Mouse (Mus musculus): Measurements from ENCODE around the gene Sf3b3.
"Not testable (repeated sequence)": the region's sequence is repeated elsewhere in the genome, so short reads cannot be mapped to it uniquely, and the experiment has no call there.

Sf3b3 gene

DNA sequence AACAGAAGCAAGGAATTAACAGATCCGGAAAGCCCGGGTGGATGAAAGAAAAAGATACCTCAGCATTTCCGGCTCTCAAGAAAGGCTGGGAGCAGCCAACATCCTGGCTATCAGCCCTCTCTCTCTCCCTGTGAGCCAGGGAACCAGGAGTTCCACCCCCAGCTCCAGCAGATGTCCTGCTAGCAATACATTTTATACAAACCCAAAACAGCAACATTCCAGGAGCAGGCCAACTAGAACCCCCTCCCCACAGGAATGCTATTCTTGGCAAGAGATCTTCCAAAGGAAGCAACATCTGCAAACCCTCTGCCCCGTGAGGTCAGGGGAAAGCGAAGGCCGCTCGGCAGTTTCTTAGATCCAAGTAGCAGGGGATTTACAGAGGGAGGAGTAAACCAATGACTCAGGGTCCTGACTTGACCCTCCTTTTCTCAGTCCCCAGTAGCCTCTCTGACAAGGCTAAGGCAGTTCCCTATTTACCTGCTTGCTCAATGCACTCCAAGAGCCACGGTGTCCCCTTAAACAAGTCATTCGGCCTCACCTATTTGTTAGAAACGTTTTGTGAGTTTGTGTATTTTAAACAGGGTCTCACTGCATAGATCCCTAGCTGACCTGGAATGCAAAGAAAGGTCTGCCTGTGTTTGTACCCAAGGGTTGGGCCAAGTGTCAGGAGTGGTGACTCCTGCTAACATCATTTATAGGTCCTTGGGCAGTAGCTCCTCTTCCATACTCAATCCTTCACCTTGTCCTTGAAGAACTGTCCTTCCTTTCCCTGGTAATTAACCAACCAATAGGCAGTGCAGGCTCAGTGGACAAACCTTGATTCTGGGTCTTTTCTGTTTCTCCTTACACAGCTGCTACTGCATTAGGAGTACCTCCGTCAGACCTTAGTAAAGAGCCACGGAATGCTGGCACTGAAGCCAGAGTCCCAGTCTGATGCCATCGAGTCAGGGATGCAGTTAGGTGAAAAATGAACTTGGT, 37.8 kb downstream of the Sf3b3 start:
- DNase-seq (ENCODE audit: low spot score in 2 of 2) = no peak

DNA sequence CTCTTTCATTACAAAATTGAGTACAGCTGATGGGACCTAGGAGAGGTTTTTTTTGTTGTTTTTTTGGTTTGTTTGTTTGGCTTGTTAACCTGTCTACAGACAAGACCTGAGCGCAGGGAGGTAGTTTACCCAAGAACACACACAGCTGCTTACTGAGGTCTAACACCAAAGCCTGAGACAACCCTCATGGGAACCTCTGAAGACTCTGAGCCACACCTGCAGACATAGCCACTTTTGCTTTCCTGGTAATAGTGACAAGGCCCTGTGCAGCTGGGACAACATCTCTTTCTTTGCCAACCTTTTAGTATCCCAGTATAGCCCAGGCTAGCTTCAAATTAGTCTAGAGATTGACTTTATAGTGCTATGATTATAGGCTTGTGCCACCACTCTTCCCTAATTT, 40.4 kb downstream of the Sf3b3 start:
- DNase-seq (ENCODE audit: low spot score in 2 of 2) = no peak

DNA sequence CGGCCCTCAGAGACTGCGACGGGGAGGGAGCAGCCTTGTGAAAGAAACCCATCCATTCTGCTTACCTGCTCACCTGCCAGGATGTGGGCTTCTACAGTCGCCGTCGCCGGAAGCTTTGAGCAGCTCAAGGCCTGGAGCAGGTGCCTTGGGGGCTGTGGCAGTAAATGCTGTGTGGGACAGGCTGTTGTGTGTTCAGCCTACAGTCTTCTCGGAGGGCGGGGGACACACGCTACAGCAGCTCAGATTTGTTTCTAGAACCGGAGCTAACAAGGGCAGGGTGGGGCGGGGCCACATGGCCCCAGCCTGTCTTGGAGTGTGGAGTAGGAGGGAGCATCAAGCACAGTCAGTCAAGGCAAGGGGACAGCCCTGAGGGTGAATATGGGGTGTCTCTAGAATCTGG, 40.9 kb downstream of the Sf3b3 start, which contains the start of gene Il34:
Gene Il34, minus strand, starts transcription at position 256 of the 400 bp plus-strand sequence.
- no peak for DNase-seq (ENCODE audit: low spot score in 2 of 2)

DNA sequence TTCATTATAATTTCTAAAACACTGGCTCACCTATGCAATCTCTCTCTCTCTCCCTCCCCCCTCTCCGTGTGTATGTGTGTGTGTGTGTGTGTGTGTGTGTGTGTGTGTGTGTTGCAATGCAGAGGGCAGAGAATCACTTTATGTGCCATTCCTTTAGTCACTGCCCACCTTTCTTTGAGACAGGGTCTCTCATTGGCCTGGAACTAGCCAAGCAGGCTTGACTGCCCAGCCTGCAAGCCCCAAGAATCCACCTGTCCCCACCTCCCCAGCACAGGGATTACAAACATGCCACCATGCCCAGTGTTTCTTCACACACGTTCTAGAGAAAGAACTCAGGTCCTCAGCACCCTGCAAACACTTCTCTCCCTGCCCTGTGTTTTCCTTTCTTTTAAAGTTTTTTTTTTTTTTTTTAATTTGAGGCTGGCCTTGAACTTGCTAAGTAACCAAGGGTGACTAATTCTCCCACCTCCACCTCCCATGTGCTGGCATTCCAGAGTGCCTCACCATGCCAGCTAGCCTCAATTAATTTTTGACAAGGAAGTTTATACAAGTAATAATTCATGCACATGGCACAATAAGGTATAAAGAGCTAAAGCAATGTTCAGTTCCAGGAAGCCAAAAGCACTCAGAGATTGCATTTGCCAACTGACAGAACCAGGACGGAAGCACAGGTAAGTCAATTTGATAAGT, 41.6 kb downstream of the Sf3b3 start:
- no peak for DNase-seq (ENCODE audit: low spot score in 2 of 2)

DNA sequence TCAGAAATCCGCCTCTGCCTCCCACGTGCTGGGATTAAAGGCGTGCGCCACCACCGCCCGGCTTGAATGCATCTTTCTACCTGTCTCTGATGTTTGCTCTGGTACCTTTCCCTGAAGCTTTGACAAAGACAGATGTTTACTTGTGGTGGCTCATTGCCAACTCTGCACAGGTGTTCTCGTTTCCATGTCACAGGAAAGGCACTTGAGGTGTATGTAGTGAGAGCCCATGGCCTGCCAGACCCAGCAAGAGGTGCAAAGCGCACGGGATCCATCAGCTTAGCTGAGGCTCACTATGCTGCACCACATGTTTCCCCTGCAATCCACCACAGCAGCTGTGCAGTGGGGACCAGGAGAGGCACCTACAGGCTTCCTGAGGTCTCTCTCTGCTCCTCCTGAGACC, 42.7 kb downstream of the Sf3b3 start:
- no peak for DNase-seq (ENCODE audit: low spot score in 2 of 2)

DNA sequence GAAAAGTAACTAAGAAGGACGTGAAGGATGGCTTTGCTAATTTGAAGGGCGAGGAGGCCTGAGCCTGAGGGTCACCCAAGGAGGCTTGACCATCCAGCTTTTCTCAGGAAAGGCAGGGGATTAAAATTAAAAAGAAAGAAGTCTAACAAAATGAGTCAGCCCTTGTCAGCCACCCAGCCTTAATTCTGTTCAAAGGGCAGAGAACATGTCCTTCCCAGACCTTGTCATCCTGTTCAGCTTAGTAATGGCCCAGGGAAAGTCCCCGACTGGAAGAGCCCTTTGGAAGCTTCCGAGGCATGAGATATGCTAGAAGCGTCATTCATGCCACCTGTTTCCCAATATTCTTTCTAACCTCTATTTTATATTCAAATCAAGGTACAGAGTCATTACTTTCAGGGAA, 43.6 kb downstream of the Sf3b3 start:
- no peak for DNase-seq (ENCODE audit: low spot score in 2 of 2)

DNA sequence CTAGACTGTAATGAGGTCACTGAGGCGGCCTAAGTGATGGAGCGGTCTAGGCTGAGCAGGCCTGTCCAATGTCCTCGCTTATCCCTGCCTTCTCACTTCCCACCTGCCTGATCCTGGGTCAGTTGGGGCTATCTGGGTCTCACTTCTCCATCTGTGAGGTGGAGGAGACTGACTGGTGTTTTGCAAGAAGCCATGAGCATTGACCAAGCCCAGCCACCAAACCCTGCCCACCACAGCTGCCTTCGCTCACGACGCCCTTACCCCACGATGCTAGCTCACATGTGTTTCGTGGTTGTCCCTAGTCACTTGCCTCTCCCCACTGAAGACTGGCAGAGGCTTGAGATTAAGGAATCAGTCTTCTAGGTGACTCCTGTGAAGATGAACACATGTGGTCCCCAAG, 49.5 kb downstream of the Sf3b3 start:
- DNase-seq (ENCODE audit: low spot score in 2 of 2) = no peak

DNA sequence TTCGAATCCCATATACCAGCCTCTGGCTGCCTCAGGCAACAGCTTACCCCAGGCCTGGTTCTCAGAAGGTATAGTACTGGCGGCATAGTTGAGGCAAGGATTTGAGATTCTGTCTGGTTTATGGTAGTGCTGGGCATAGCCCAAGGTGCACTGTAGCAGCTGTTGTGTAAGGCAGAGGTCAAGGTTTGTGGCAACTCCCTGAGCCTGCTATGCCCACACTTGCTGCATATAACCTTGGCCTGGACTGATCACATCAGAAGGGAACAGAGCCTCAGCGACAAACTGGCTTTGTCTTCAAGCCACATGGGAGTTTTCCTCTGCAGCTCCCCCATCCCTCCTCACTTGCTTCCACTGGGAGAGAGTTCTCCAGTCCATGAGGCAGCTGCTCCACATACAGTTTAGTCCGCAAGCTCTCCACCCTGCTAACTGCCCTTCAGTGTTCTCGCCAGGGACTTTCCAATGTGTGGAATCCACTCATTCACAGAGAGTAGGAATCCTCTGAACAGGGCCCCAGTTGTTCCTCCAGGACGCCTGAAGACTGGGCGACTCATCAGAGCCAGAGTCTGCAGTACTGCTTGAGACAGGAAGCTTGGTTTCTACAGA, 52.1 kb downstream of the Sf3b3 start:
- DNase-seq (ENCODE audit: low spot score in 2 of 2) = peak; percentile 6 to 15

DNA sequence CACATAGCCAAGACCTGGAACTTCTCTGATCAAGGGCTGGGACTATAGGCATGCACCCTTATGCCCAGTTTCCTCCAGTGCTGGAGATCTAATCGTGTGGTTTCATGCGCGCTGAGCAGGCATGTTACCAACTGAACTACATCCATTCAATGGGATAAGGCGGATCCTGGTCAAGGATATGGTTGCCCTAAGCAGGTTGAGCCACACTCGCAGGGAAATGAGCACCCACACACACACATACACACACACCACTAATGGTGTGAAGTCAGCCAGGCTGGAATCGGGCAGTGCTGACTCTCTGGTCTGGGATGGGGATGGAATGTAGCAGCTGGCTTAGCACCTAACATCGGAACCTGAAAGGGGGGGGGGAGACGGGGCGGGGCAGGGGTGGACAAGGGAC, 52.7 kb downstream of the Sf3b3 start:
- no peak for DNase-seq (ENCODE audit: low spot score in 2 of 2)

DNA sequence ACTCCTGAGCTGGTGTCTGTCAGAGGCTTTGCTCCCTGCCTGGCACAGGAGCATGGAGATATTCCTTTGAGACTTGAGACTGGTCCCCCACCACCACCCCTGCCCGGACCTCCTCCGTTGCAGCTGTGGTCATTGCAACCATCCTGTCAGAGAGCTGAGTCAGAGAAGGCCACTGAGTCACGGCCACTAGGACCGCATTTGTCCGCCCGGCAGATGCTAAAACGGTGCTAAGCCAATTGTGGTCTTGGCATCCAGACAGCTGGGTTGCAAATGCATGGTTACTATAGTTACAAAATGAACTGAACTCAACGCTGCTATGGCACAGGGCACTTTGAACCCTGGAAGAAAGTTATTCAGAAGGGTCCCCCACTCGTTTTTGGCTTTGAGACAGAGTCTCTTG, 53.1 kb downstream of the Sf3b3 start:
- DNase-seq (ENCODE audit: low spot score in 2 of 2) = no peak

DNA sequence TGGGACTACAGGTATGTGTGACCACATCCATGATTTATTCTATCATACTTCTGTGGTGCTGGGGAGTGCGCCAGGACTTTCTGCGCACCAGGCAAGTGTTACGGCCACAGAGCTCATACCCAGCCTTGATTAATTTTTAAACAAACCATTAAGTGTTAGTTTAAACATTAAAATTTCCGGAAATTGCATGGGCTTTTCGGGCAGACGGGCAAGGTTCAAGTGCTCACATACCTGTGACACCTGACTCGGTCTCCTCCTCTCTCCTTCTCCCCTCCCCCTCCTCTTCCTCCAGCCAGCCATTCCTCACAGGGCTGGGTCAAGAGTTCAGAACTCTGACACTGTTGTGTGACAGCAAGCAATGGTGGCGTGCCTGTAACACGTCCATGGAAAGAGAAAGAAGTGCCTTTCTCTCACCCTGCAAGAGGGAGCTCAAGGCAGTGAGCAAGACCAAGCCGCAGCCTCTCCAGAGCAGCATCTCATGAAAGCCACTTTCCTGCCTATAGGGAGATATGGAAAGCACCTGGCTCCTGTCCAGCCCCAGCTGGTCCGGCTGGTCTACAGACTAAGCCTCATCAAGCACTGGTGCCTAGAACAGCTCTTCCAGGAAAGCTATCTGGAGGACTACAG, 53.9 kb downstream of the Sf3b3 start:
- no peak for DNase-seq (ENCODE audit: low spot score in 2 of 2)

DNA sequence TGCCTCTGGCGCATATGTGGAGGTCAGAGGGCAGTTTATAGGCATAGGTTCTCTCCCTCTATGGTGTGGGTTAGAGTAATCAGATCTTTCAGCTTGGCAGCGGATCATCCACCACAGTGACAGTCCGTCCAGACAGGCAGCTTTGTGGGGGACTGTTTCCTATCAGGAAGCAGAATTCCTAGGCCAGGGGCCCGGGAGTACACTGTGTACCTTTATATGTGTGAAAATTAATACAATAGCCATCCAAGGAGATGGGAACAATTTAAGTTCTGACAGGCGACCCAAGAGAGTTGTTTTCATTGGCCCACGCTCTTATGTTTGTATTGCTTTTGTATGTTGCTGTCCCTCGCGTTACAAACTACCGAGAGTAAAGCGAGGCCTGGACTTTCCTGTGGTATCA, 55.4 kb downstream of the Sf3b3 start:
- no peak for DNase-seq (ENCODE audit: low spot score in 2 of 2)

DNA sequence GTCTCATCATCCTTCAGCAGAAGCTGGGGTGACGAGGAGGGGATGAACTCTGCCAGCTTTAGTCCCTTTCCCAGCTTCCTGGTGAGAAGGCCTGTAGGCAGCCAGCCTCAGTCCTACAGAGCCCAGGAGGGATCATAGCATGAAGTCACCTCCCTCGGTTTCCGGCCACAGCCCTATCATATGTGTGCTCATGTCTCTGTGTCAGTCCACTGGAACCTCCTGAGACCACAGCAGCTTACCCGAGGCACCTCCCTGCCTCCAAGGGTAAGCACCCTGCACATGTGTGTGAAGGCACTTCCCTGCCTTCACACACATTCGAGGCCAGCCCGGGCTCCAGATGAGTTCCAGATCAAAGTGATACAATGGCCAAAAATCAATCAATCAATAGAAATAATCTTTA, 56.3 kb downstream of the Sf3b3 start:
- DNase-seq (ENCODE audit: low spot score in 2 of 2) = no peak

DNA sequence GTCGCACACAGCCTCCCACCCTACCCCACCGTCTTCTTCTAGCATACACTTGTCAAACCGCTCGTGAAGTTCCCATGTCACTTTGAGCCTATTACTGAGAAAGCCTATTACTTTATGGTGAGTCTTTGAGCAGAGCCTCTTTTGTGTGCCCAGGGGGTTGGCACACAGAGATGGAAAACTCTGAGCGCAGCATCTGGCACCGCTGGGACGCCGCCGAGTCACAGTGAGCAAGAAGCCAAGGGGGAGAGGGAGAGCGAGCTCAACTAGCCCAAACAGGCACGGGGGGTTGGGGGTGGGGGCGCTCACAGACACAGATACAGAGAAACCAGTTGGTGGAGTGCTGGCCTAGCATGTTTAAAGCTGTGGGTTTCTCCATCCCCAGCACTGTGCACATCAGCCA, 57.0 kb downstream of the Sf3b3 start:
- no peak for DNase-seq (ENCODE audit: low spot score in 2 of 2)

DNA sequence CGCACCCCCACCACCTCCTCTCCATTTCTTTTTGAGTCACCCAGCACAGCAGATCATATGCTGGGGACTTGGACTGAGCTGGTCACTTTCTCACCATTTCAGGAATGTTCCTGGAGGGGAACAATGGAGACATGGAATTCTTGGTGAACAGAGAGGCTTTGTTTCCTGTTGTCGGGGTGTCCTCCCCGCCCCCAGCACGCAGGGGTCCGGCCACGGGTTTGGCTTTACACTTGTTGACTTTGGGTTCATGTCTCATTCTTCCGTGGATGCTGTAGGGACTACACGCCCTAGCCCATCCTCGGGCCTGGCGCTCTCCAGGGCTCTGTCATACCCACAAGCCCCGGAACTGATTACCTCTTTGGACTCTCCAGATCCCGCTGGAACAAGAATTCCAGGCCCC, 57.6 kb downstream of the Sf3b3 start:
- no peak for DNase-seq (ENCODE audit: low spot score in 2 of 2)

DNA sequence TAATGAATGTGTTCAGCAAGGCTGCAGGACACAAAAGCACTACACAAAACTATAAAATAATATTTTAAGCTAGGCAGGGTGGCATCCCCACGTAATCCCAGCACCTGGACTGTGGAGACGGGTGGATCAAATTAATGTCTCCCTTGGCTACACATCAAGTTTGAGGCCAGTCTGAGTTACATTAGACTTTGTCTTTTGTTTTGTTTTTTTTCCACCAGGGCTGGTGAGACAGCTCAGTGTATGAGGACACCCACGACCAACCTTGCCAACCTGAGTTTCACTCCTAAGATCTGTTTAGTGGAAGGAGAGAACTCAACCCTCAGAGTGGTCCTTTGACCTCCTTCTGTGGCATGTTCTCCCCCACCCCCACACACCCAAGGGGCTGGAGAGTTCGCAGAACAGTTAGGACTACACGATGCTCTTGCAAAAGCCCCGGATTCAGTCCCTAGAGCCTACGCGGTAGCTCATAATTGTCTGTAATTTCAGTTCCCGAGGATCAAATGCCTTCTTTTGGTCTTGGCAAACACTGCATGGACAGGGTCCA, 59.1 kb downstream of the Sf3b3 start:
- DNase-seq (ENCODE audit: low spot score in 2 of 2) = no peak

DNA sequence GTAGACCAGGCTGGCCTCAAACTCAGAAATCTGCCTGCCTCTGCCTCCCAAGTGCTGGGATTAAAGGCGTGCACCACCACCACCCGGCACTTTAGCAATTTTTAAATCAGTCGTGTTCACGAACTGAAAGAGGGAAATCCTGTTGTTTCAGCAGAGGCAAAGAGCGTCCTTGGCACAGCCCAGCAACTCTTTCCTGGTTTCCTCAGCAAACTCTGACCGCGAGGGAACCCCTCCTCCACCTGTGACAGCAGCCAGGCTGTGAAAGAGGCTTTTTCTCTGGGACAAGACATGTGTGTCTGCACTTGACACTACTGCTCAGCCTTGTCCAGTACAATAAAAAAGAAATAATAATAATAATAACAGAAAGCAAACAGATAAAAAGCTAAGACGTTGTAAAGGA, 59.7 kb downstream of the Sf3b3 start:
- DNase-seq (ENCODE audit: low spot score in 2 of 2) = no peak

DNA sequence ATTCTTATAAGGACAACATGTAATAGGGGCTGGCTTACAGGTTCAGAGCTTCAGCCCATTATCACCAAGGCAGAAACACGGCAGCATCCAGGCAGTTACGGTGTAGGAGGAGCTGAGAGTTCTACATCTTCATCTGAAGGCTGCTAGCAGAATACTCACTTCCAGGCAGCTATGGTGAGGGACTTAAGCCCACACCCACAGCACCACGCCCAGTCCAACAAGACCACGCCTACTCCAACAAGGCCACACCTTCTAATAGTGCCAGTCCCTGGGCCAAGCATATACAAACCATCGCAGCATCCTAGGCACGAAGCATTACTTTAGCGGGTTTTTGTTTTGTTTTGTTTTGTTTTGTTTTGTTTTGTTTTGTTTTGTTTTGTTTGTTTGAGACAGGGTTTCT, 60.1 kb downstream of the Sf3b3 start:
- DNase-seq (ENCODE audit: low spot score in 2 of 2) = not testable (repeated sequence)

DNA sequence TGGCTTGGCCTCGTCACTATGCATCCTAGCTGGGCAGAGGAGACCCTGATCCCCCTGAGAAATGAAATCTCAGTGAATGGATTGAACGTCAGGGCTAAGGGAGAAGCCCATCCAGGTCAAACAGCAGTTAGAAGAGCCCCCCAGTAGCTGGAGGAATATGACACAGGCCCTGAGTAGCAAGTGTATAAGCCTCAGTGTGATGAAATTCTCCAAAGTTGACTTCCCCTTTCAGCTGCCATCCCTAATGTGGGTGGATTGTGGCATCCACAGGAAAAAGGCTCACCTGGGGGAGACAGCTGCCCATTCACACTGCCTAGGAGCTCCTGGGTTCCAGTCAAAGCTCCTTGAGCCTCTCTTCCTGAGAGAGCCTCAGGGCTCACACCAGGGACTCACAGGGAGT, 61.2 kb downstream of the Sf3b3 start:
- DNase-seq (ENCODE audit: low spot score in 2 of 2) = no peak

DNA sequence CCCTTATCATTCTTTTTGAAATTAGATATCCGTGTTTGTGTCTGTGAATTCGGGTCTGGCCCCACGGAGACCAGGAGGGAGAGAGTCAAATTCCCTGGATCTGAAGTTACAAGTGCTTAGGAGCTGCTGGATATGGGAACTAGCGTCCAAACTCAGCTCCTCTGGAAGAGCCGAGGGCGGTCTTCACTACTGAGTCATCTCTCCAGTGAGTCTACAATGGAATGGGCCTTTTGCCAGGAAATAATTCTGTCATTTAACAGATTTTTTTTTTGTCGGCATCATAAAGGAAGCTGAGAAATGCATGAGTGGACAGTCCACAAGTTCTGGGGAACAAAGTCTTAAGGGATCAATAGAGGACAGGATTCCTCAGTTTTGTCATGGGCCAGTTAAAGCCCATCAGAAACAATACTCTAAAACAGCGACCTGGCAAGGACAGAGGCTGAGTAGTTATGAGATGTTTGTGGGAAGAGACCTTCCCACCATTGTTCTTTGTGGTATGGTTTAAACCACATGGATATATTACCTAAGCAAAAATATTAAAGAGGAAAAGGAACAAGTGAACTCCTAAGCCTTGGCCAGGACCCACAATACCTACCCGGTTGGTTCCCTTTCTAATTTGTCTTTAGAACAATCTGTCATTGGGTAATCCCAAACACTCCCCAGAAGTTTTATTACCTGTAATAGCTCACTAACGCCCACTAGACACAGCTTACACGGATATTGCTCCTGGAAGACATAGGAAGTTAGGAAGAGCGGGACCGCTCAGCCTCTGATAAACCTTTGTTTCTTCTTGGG, 66.5 kb downstream of the Sf3b3 start:
- DNase-seq (ENCODE audit: low spot score in 2 of 2) = no peak

DNA sequence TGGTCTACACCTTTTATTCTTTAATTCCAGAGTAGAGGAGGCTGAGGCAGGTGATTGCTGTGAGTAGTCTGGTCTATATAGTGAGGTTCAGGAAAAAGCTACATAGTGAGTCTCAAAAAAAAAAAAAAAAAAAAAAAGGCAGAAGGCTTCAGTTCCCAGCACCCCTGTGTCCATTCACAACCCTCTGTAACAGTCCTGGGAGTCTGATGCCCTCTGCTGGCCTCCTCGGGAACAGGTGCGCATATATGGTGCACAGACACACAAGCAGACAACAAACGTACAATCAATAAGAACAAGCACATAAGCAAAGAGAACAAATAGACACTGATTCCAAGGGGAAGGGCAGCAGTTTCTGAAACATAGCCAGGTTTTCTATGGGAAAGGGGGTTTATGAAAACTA, 70.3 kb downstream of the Sf3b3 start:
- no peak for DNase-seq (ENCODE audit: low spot score in 2 of 2)

Measured in spleen, postnatal 36 days (tissue).